Mouse (Mus musculus): ENCODE results near the gene Sympk.

Gene Sympk

GRCm38 (mm10) chr7:19024096-19024506, at the start of gene Sympk:
Gene Sympk, plus strand, starts transcription at chr7:19024377.
- peak; percentile 91 to 95 for DNase-seq (ENCODE audit: low spot score in 2 of 2)

GRCm38 (mm10) chr7:18978381-18978780, 45.8 kb upstream of the Sympk start:
- DNase-seq (ENCODE audit: low spot score in 2 of 2), result no peak

GRCm38 (mm10) chr7:18986503-18986902, 37.7 kb upstream of the Sympk start:
- no peak for DNase-seq (ENCODE audit: low spot score in 2 of 2)

GRCm38 (mm10) chr7:18987100-18987499, 37.1 kb upstream of the Sympk start, which contains the start of gene Nanos2:
Gene Nanos2, plus strand, starts transcription at chr7:18987400.
- no peak for DNase-seq (ENCODE audit: low spot score in 2 of 2)

GRCm38 (mm10) chr7:18987747-18988146, 36.4 kb upstream of the Sympk start:
- DNase-seq (ENCODE audit: low spot score in 2 of 2), result no peak

- no peak for DNase-seq (ENCODE audit: low spot score in 2 of 2)
Observed at GRCm38 (mm10) chr7:18988780-18989179, 35.4 kb upstream of the Sympk start.

- no peak for DNase-seq (ENCODE audit: low spot score in 2 of 2)
Observed at GRCm38 (mm10) chr7:18989995-18990394, 34.2 kb upstream of the Sympk start.

GRCm38 (mm10) chr7:18990601-18991295, 33.4 kb upstream of the Sympk start, which contains the start of gene Mypop:
Gene Mypop, plus strand, starts transcription at chr7:18991245.
- peak; percentile 100 for DNase-seq (ENCODE audit: low spot score in 2 of 2)

GRCm38 (mm10) chr7:18991660-18992293, 32.4 kb upstream of the Sympk start:
- DNase-seq (ENCODE audit: low spot score in 2 of 2), result peak; percentile 28 to 42

GRCm38 (mm10) chr7:18992294-18992675, 31.9 kb upstream of the Sympk start:
- DNase-seq (ENCODE audit: low spot score in 2 of 2), result peak; percentile 13 to 25

- DNase-seq (ENCODE audit: low spot score in 2 of 2), result no peak
Observed at GRCm38 (mm10) chr7:18993036-18993435, 31.1 kb upstream of the Sympk start.

GRCm38 (mm10) chr7:18998835-18999234, 25.3 kb upstream of the Sympk start:
- no peak for DNase-seq (ENCODE audit: low spot score in 2 of 2)

- peak in 1 of 2 experiments; percentile 14 for DNase-seq (ENCODE audit: low spot score in 2 of 2)
Observed at GRCm38 (mm10) chr7:19000421-19000820, 23.8 kb upstream of the Sympk start.

GRCm38 (mm10) chr7:19001066-19001806, 22.9 kb upstream of the Sympk start:
- DNase-seq (ENCODE audit: low spot score in 2 of 2), result peak; percentile 81 to 90

GRCm38 (mm10) chr7:19001807-19002085, 22.4 kb upstream of the Sympk start:
- DNase-seq (ENCODE audit: low spot score in 2 of 2), result no peak

- DNase-seq (ENCODE audit: low spot score in 2 of 2), result no peak
Observed at GRCm38 (mm10) chr7:19002115-19002514, 22.1 kb upstream of the Sympk start.

GRCm38 (mm10) chr7:19002848-19003498, 21.2 kb upstream of the Sympk start:
- peak; percentile 82 to 89 for DNase-seq (ENCODE audit: low spot score in 2 of 2)

GRCm38 (mm10) chr7:19003902-19004630, 20.1 kb upstream of the Sympk start, which contains the start of gene Irf2bp1:
Gene Irf2bp1, plus strand, starts transcription at chr7:19004044.
- DNase-seq (ENCODE audit: low spot score in 2 of 2), result peak; percentile 95

GRCm38 (mm10) chr7:19004631-19005079, 19.5 kb upstream of the Sympk start:
- no peak for DNase-seq (ENCODE audit: low spot score in 2 of 2)

GRCm38 (mm10) chr7:19005417-19006121, 18.6 kb upstream of the Sympk start:
- no peak for DNase-seq (ENCODE audit: low spot score in 2 of 2)

- peak; percentile 64 to 87 for DNase-seq (ENCODE audit: low spot score in 2 of 2)
Observed at GRCm38 (mm10) chr7:19006476-19006875, 17.7 kb upstream of the Sympk start.
